In the genomic region with DNA sequence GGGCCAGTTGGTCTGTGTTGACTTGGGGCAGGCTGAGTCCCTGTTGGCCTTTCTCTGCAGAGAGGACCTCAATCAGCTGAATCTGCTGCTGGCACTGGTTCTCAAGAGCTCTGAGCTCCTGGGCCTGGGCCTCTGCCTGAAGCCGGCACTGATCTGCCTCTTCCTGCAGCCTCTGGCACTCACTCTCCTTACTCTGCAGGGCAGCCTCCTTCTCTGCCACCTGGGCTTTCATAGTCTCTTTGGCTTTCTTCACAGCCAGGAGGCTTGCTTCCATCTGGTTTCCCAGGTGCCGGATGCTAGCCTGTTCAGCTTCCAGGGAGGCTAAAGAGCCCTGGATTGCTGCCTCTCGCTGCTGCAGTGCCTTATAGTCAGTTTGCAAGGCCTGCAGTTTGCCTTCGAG, we compare ENCODE assay signal across 30 mouse cellular contexts. TPM values are rescaled to one million over a fixed set of nuclear protein-coding genes. Genes with fewer than 3 reads are reported as not detected.
DNase-seq lines count a peak whose midpoint lies in the region; ATAC-seq and TF ChIP-seq lines count a peak whose summit lies in the region.
"Had no signal": no experiment of that assay in that cellular context is flagged by ENCODE, and none has a peak within 500 bp of the region (broad histone marks: within the 10 kb centered on the region; RNA-seq: fewer than 3 reads in every experiment).

No protein-coding gene starts in this region.

- peaks cover 72% of the 10 kb centered on the region for H3K36me3 ChIP-seq in hindbrain, embryonic 13.5 days

- H3K27me3 ChIP-seq in cerebellum, adult 2 months (ENCODE audit: control insufficient read depth, insufficient read depth, low read length): no peaks in the 10 kb centered on the region
- no peaks in the 10 kb centered on the region for H3K27me3 ChIP-seq in hindbrain, embryonic 13.5 days
- H3K27me3 ChIP-seq: CH12.LX; embryonic facial prominence, embryonic 13.5 days; forebrain, embryonic 12.5 days; intestine, embryonic 15.5 days; liver, embryonic 15.5 days; lung, embryonic 15.5 days; megakaryocyte, embryonic 14.5 days; midbrain, embryonic 13.5 days; Patski had no signal

- TF ChIP-seq POLR2A in cerebellum, adult 2 months (IDR thresholded peaks at IDR 0.05; ENCODE audit: borderline replicate concordance, insufficient read depth, low read length): no peak

- H3K9ac ChIP-seq in hindbrain, embryonic 13.5 days: no peak overlapping the region
- H3K9ac ChIP-seq: embryonic facial prominence, embryonic 13.5 days; forebrain, embryonic 12.5 days; intestine, embryonic 15.5 days; liver, embryonic 15.5 days; lung, embryonic 15.5 days; midbrain, embryonic 13.5 days had no signal

- H3K4me3 ChIP-seq in cerebellum, adult 2 months (replicated peaks; ENCODE audit: insufficient read depth, low read depth, low read length): no peak overlapping the region
- H3K4me3 ChIP-seq in hindbrain, embryonic 13.5 days: no peak overlapping the region
- H3K4me3 ChIP-seq: embryonic facial prominence, embryonic 13.5 days; erythroblast, embryonic 14.5 days; forebrain, embryonic 12.5 days; heart, embryonic 10.5 days; intestine, embryonic 15.5 days; left cerebral cortex, adult 2 months; limb, embryonic 10.5 days; liver, embryonic 15.5 days; lung, embryonic 15.5 days; megakaryocyte, embryonic 14.5 days; midbrain, embryonic 13.5 days had no signal

- no peak overlapping the region for H3K4me2 ChIP-seq in hindbrain, embryonic 13.5 days
- H3K4me2 ChIP-seq: embryonic facial prominence, embryonic 13.5 days; forebrain, embryonic 12.5 days; intestine, embryonic 15.5 days; liver, embryonic 15.5 days; lung, embryonic 15.5 days; midbrain, embryonic 13.5 days had no signal

- peak; percentile 18 for DNase-seq in gastrocnemius, postnatal 25 days
- no peak for DNase-seq in gastrocnemius, postnatal 10 days
- DNase-seq in cerebellum, adult 11 months: peak; percentile 75
- DNase-seq in cerebellum, adult 2 months: peak; percentile 81 to 91
- peak; percentile 74 to 80 for DNase-seq in cerebellum, postnatal 25 days
- no peak for DNase-seq in urinary bladder, postnatal 14 days (ENCODE audit: low spot score)
- DNase-seq: adrenal gland, adult 2 months; B cell, adult 2 months; kidney, postnatal 25 days; liver had no signal

- ATAC-seq in hindbrain, embryonic 13.5 days (ENCODE audit: low FRiP score): no peak
- ATAC-seq: hindbrain, embryonic 16.5 days; intestine, embryonic 15.5 days; midbrain, embryonic 13.5 days; Patski had no signal

- H3K9me3 ChIP-seq in hindbrain, embryonic 13.5 days: no peaks in the 10 kb centered on the region
- H3K9me3 ChIP-seq: embryonic facial prominence, embryonic 13.5 days; forebrain, embryonic 12.5 days; G1E; heart, embryonic 10.5 days; intestine, embryonic 15.5 days; limb, embryonic 10.5 days; liver, embryonic 15.5 days; lung, embryonic 15.5 days; megakaryocyte, embryonic 14.5 days; midbrain, embryonic 13.5 days had no signal

- TF ChIP-seq CTCF in cerebellum, adult 2 months (IDR thresholded peaks at IDR 0.05; ENCODE audit: borderline replicate concordance, insufficient read depth, low read depth, low read length): no peak

- H3K27ac ChIP-seq in cerebellum, adult 2 months (ENCODE audit: insufficient read depth, low read length): peak overlapping the region; percentile 47
- H3K27ac ChIP-seq in hindbrain, embryonic 13.5 days: no peak overlapping the region
- H3K27ac ChIP-seq: embryonic facial prominence, embryonic 13.5 days; forebrain, embryonic 12.5 days; heart, embryonic 10.5 days; intestine, embryonic 15.5 days; left cerebral cortex, adult 2 months; limb, embryonic 10.5 days; liver, embryonic 15.5 days; lung, embryonic 15.5 days; midbrain, embryonic 13.5 days had no signal

- peaks cover 12% of the 10 kb centered on the region; the same call in 1 of the 2 replicates for H3K4me1 ChIP-seq in cerebellum, adult 2 months (ENCODE audit: control insufficient read depth, insufficient read depth, low read length)
- H3K4me1 ChIP-seq in hindbrain, embryonic 13.5 days (replicated peaks): no peaks in the 10 kb centered on the region
- H3K4me1 ChIP-seq: embryonic facial prominence, embryonic 13.5 days; forebrain, embryonic 12.5 days; heart, embryonic 10.5 days; intestine, embryonic 15.5 days; limb, embryonic 10.5 days; liver, embryonic 15.5 days; lung, embryonic 15.5 days; midbrain, embryonic 13.5 days had no signal

- 20% methylated on average over 4 of the region's 4 CpGs for WGBS in cerebellum, adult 2 months
- 96% methylated on average over 4 of the region's 4 CpGs for WGBS in hindbrain, embryonic 13.5 days

RNA-seq across cellular contexts. Expression of a gene that starts 22.6 kb away (rescaled TPM):
- not detected for total RNA-seq in gastrocnemius, postnatal 25 days (2021)
- total RNA-seq in gastrocnemius, postnatal 10 days (2021): not detected
- 0.06 and 0.07 TPM in 2 replicates for polyA plus RNA-seq in cerebellum, adult 2 months (2012; rRNA removed)
- 0.12 TPM in 1 of 2 replicates, not detected in the other for polyA plus RNA-seq in hindbrain, embryonic 13.5 days (2015; fragmentation: Nextera tagmentation; extraction: Ambion mirVana)
- total RNA-seq: adrenal gland, postnatal 4 days; layer of hippocampus, adult 8-10 months; left cerebral cortex, adult 2 months had no signal
- polyA plus RNA-seq: erythroblast, embryonic 14.5 days; G1E had no signal

RNA-seq across cellular contexts. Expression of a gene that starts 22.8 kb away (rescaled TPM):
- 100 to 1,000 TPM; 172 to 192 TPM for total RNA-seq in gastrocnemius, postnatal 25 days (2021)
- 100 to 1,000 TPM; 158 to 173 TPM for total RNA-seq in gastrocnemius, postnatal 10 days (2021)
- polyA plus RNA-seq in cerebellum, adult 2 months (2012; rRNA removed): 17.6 and 18.0 TPM in 2 replicates
- 11.7 and 12.0 TPM in 2 replicates for polyA plus RNA-seq in hindbrain, embryonic 13.5 days (2015; fragmentation: Nextera tagmentation; extraction: Ambion mirVana)

RNA-seq across cellular contexts. Expression of a gene that starts 32.9 kb away (rescaled TPM):
- not detected for total RNA-seq in gastrocnemius, postnatal 25 days (2021)
- under 1 TPM in 1 of 2 experiments, not detected in 1; 0.05 TPM for total RNA-seq in gastrocnemius, postnatal 10 days (2021)
- not detected in 2 replicates for polyA plus RNA-seq in cerebellum, adult 2 months (2012; rRNA removed)
- polyA plus RNA-seq in hindbrain, embryonic 13.5 days (2015; fragmentation: Nextera tagmentation; extraction: Ambion mirVana): 0.08 and 0.17 TPM in 2 replicates
- total RNA-seq: layer of hippocampus, adult 8-10 months; left cerebral cortex, adult 2 months had no signal
- polyA plus RNA-seq: embryonic facial prominence, embryonic 13.5 days; erythroblast, embryonic 14.5 days; forebrain, embryonic 12.5 days; frontal cortex, adult 2 months; G1E; heart, embryonic 10.5 days; intestine, embryonic 15.5 days; kidney, embryonic 14.5 days; limb, embryonic 10.5 days; lung, embryonic 15.5 days had no signal

Comparison
In these comparisons a context has a peak if more than half of its experiments do, and no peak if none do; other contexts are left out.
1. DNase-seq: peak in gastrocnemius, postnatal 25 days (single experiment), cerebellum, adult 11 months (single experiment), cerebellum, adult 2 months (2 of 2) and cerebellum, postnatal 25 days (2 of 2); none in gastrocnemius, postnatal 10 days (single experiment) and urinary bladder, postnatal 14 days (single experiment).